Mouse (Mus musculus) central nervous system, embryonic 14 days (tissue): ENCODE results near the gene Cd300a. TPM values are rescaled to one million over a fixed set of nuclear protein-coding genes. Genes with fewer than 3 reads are reported as not detected.

Experiments
- polyA plus RNA-seq: library from polyadenylated mRNA; depleted of rRNA; stranded (reverse); fragments of >200 nt; gene quantifications from 2 replicates; pipeline ENCODE4 v1.2.3, GENCODE M21; 2012; rRNA removed

The Cd300a gene
- 0.64 and 0.79 TPM in 2 replicates for polyA plus RNA-seq

GRCm38 (mm10) chr11:114889991-114890518, at the start of gene Cd300a:
Gene Cd300a, plus strand, starts transcription at chr11:114890041.

GRCm38 (mm10) chr11:114850452-114851268, 39.2 kb upstream of the Cd300a start, which contains the start of gene Gprc5c:
Gene Gprc5c, plus strand, starts transcription at chr11:114851152.

GRCm38 (mm10) chr11:114934144-114934543, 44.3 kb downstream of the Cd300a start, which contains the start of gene Cd300lb:
Gene Cd300lb, minus strand, starts transcription at chr11:114934386.

Other genes with a start within 250 kb of the Cd300a start
- gene Rpl38, start 221.5 kb upstream of the Cd300a start, polyA plus RNA-seq: 2,098 and 2,193 TPM in 2 replicates
- gene Ttyh2, start 214.6 kb upstream of the Cd300a start, polyA plus RNA-seq: 15.4 and 15.6 TPM in 2 replicates
- gene Dnaic2, start 162.6 kb upstream of the Cd300a start, polyA plus RNA-seq: 2.7 and 2.8 TPM in 2 replicates
- 0.96 and 3.2 TPM in 2 replicates for gene Kif19a, start 124.7 kb upstream of the Cd300a start, polyA plus RNA-seq
- gene Btbd17, start 94.1 kb upstream of the Cd300a start, polyA plus RNA-seq: 29.3 and 36.3 TPM in 2 replicates
- gene Gpr142, start 91.1 kb upstream of the Cd300a start, polyA plus RNA-seq: 0.11 TPM in 1 of 2 replicates, not detected in the other
- gene Gprc5c, start 38.9 kb upstream of the Cd300a start, polyA plus RNA-seq: 5.5 and 10.6 TPM in 2 replicates
- gene Cd300lb, start 44.3 kb downstream of the Cd300a start, polyA plus RNA-seq: 0.18 and 0.23 TPM in 2 replicates
- gene Cd300c, start 79.1 kb downstream of the Cd300a start, polyA plus RNA-seq: 0.09 TPM in 1 of 2 replicates, not detected in the other
- gene Cd300ld, start 99.9 kb downstream of the Cd300a start, polyA plus RNA-seq: 0.10 and 0.11 TPM in 2 replicates
- gene Cd300c2, start 111.8 kb downstream of the Cd300a start, polyA plus RNA-seq: 0.91 and 1.1 TPM in 2 replicates
- gene Cd300ld2, start 126.2 kb downstream of the Cd300a start, polyA plus RNA-seq: 0.11 TPM in 1 of 2 replicates, not detected in the other
- 0.11 and 0.38 TPM in 2 replicates for gene Cd300ld4, start 137.0 kb downstream of the Cd300a start, polyA plus RNA-seq
- gene Cd300ld5, start 147.7 kb downstream of the Cd300a start, polyA plus RNA-seq: 0.24 TPM in 1 of 2 replicates, not detected in the other
- 0.24 and 0.53 TPM in 2 replicates for gene Cd300ld3, start 158.4 kb downstream of the Cd300a start, polyA plus RNA-seq
- 0.05 TPM in 1 of 2 replicates, not detected in the other for gene Cd300e, start 172.1 kb downstream of the Cd300a start, polyA plus RNA-seq
- gene Rab37, start 201.4 kb downstream of the Cd300a start, polyA plus RNA-seq: 0.90 and 1.1 TPM in 2 replicates
- 0.43 and 0.98 TPM in 2 replicates for gene Cd300lf, start 244.0 kb downstream of the Cd300a start, polyA plus RNA-seq